Comparison of ENCODE assay signal across 16 mouse cellular contexts in genomic region chr16:59854160-59854717, GRCm38 (mm10).
DNase-seq lines count a peak whose midpoint lies in the region; ATAC-seq and TF ChIP-seq lines count a peak whose summit lies in the region.
"Had no signal": no experiment of that assay in that cellular context is flagged by ENCODE, and none has a peak within 500 bp of the region (broad histone marks: within the 10 kb centered on the region; RNA-seq: fewer than 3 reads in every experiment).

No protein-coding gene starts in this region.

- no peak overlapping the region for H3K9ac ChIP-seq in midbrain, postnatal 0 days (replicated peaks; ENCODE audit: low read length, poor library complexity, severe bottlenecking)
- no peak overlapping the region for H3K9ac ChIP-seq in midbrain, embryonic 16.5 days (ENCODE audit: low read depth, low read length)
- H3K9ac ChIP-seq in forebrain, embryonic 13.5 days, result no peak overlapping the region
- no peak overlapping the region for H3K9ac ChIP-seq in hindbrain, embryonic 15.5 days
- H3K9ac ChIP-seq: embryonic facial prominence, embryonic 13.5 days; heart, embryonic 12.5 days; intestine, embryonic 15.5 days; kidney, embryonic 15.5 days; midbrain, embryonic 15.5 days had no signal

- H3K27me3 ChIP-seq in midbrain, postnatal 0 days (ENCODE audit: insufficient read depth, low read length), result no peaks in the 10 kb centered on the region
- H3K27me3 ChIP-seq in midbrain, embryonic 16.5 days (ENCODE audit: control insufficient read depth, insufficient read depth, low read depth, low read length), result no peaks in the 10 kb centered on the region
- no peaks in the 10 kb centered on the region for H3K27me3 ChIP-seq in forebrain, embryonic 13.5 days
- H3K27me3 ChIP-seq in hindbrain, embryonic 15.5 days, result no peaks in the 10 kb centered on the region
- no peaks in the 10 kb centered on the region for H3K27me3 ChIP-seq in thymus, adult 2 months (ENCODE audit: control insufficient read depth, insufficient read depth, low read length)
- H3K27me3 ChIP-seq: embryonic facial prominence, embryonic 13.5 days; heart, embryonic 12.5 days; intestine, embryonic 15.5 days; kidney, embryonic 15.5 days; midbrain, embryonic 15.5 days had no signal

- no peak for TF ChIP-seq CTCF in midbrain, postnatal 0 days (IDR thresholded peaks at IDR 0.05)
- no peak for TF ChIP-seq CTCF in thymus, adult 2 months (IDR thresholded peaks at IDR 0.05; ENCODE audit: borderline replicate concordance, control insufficient read depth, extremely low read depth, insufficient read depth, low read length, poor library complexity)

- WGBS in midbrain, postnatal 0 days, result 64% methylated on average over 7 of the region's 7 CpGs
- WGBS in midbrain, embryonic 16.5 days, result 54% methylated on average over 7 of the region's 7 CpGs
- WGBS in forebrain, embryonic 13.5 days, result 11% methylated on average over 7 of the region's 7 CpGs
- 48% methylated on average over 7 of the region's 7 CpGs for WGBS in hindbrain, embryonic 15.5 days
- 86% methylated on average over 7 of the region's 7 CpGs for WGBS in thymus, adult 2 months

- no peaks in the 10 kb centered on the region for H3K4me1 ChIP-seq in midbrain, postnatal 0 days (ENCODE audit: insufficient read depth, low read length)
- no peaks in the 10 kb centered on the region for H3K4me1 ChIP-seq in midbrain, embryonic 16.5 days (ENCODE audit: control insufficient read depth, insufficient read depth, low read length)
- H3K4me1 ChIP-seq in forebrain, embryonic 13.5 days, result peaks cover 5% of the 10 kb centered on the region; the same call in 1 of the 2 replicates
- H3K4me1 ChIP-seq in hindbrain, embryonic 15.5 days (replicated peaks), result no peaks in the 10 kb centered on the region
- no peaks in the 10 kb centered on the region for H3K4me1 ChIP-seq in thymus, adult 2 months (replicated peaks; ENCODE audit: control insufficient read depth, insufficient read depth, low read length)
- H3K4me1 ChIP-seq: embryonic facial prominence, embryonic 13.5 days; heart, embryonic 12.5 days; intestine, embryonic 15.5 days; kidney, embryonic 15.5 days; midbrain, embryonic 15.5 days had no signal

- no peaks in the 10 kb centered on the region for H3K9me3 ChIP-seq in midbrain, postnatal 0 days (ENCODE audit: low read length)
- H3K9me3 ChIP-seq in midbrain, embryonic 16.5 days (replicated peaks; ENCODE audit: control insufficient read depth, low read length, poor library complexity, severe bottlenecking), result no peaks in the 10 kb centered on the region
- H3K9me3 ChIP-seq in forebrain, embryonic 13.5 days (replicated peaks), result no peaks in the 10 kb centered on the region
- H3K9me3 ChIP-seq in hindbrain, embryonic 15.5 days, result no peaks in the 10 kb centered on the region
- H3K9me3 ChIP-seq: embryonic facial prominence, embryonic 13.5 days; heart, embryonic 12.5 days; intestine, embryonic 15.5 days; kidney, embryonic 15.5 days; midbrain, embryonic 15.5 days had no signal

- no peak overlapping the region for H3K4me3 ChIP-seq in midbrain, postnatal 0 days (ENCODE audit: low read depth, low read length)
- no peak overlapping the region for H3K4me3 ChIP-seq in midbrain, embryonic 16.5 days (ENCODE audit: low read depth, low read length)
- no peak overlapping the region for H3K4me3 ChIP-seq in forebrain, embryonic 13.5 days
- H3K4me3 ChIP-seq in hindbrain, embryonic 15.5 days, result no peak overlapping the region
- no peak overlapping the region for H3K4me3 ChIP-seq in thymus, adult 2 months (ENCODE audit: control insufficient read depth, insufficient read depth, low read length)
- H3K4me3 ChIP-seq: embryonic facial prominence, embryonic 13.5 days; gastrocnemius, adult 2 months; heart, embryonic 12.5 days; intestine, embryonic 15.5 days; kidney, embryonic 15.5 days; midbrain, embryonic 15.5 days had no signal

- peak; percentile 36 for DNase-seq in midbrain, postnatal 0 days (ENCODE audit: low spot score)
- no peak for DNase-seq in testis, postnatal 10 days (ENCODE audit: low spot score)
- no peak for DNase-seq in thymus, adult 2 months
- DNase-seq in right cerebral cortex, adult 2 months (ENCODE audit: low spot score in 2 of 2), result no peak
- DNase-seq: cerebellum, postnatal 14 days; gastrocnemius, adult 2 months; lung, adult 2 months; lung, postnatal 4 days had no signal

- no peaks in the 10 kb centered on the region for H3K36me3 ChIP-seq in midbrain, postnatal 0 days (ENCODE audit: insufficient read depth, low read length)
- H3K36me3 ChIP-seq in midbrain, embryonic 16.5 days (ENCODE audit: control insufficient read depth, insufficient read depth, low read length), result no peaks in the 10 kb centered on the region
- H3K36me3 ChIP-seq in forebrain, embryonic 13.5 days (ENCODE audit: poor library complexity, severe bottlenecking), result no peaks in the 10 kb centered on the region
- H3K36me3 ChIP-seq in hindbrain, embryonic 15.5 days, result no peaks in the 10 kb centered on the region
- H3K36me3 ChIP-seq in thymus, adult 2 months (ENCODE audit: control insufficient read depth, insufficient read depth, low read length), result no peaks in the 10 kb centered on the region
- H3K36me3 ChIP-seq: embryonic facial prominence, embryonic 13.5 days; heart, embryonic 12.5 days; intestine, embryonic 15.5 days; kidney, embryonic 15.5 days; midbrain, embryonic 15.5 days had no signal

- H3K4me2 ChIP-seq in midbrain, postnatal 0 days (ENCODE audit: low read depth, low read length, poor library complexity, severe bottlenecking), result no peak overlapping the region
- H3K4me2 ChIP-seq in midbrain, embryonic 16.5 days (ENCODE audit: low read length), result no peak overlapping the region
- no peak overlapping the region for H3K4me2 ChIP-seq in forebrain, embryonic 13.5 days
- no peak overlapping the region for H3K4me2 ChIP-seq in hindbrain, embryonic 15.5 days
- H3K4me2 ChIP-seq: embryonic facial prominence, embryonic 13.5 days; heart, embryonic 12.5 days; intestine, embryonic 15.5 days; kidney, embryonic 15.5 days; midbrain, embryonic 15.5 days had no signal

- TF ChIP-seq POLR2A in thymus, adult 2 months (IDR thresholded peaks at IDR 0.05; ENCODE audit: control insufficient read depth, extremely low read depth, insufficient read depth, low read length, poor library complexity), result no peak

- no peak for ATAC-seq in midbrain, postnatal 0 days (ENCODE audit: low FRiP score)
- no peak for ATAC-seq in midbrain, embryonic 16.5 days
- peak; percentile 93 for ATAC-seq in forebrain, embryonic 13.5 days
- peak; percentile 59; the same call in 1 of the 2 replicates for ATAC-seq in hindbrain, embryonic 15.5 days (ENCODE audit: low FRiP score, low read depth)
- ATAC-seq: intestine, embryonic 15.5 days; midbrain, embryonic 15.5 days had no signal

- H3K27ac ChIP-seq in midbrain, postnatal 0 days (ENCODE audit: low read depth, low read length), result no peak overlapping the region
- H3K27ac ChIP-seq in midbrain, embryonic 16.5 days (ENCODE audit: low read length), result no peak overlapping the region
- H3K27ac ChIP-seq in forebrain, embryonic 13.5 days, result no peak overlapping the region
- no peak overlapping the region for H3K27ac ChIP-seq in hindbrain, embryonic 15.5 days (replicated peaks)
- no peak overlapping the region for H3K27ac ChIP-seq in thymus, adult 2 months (ENCODE audit: control insufficient read depth, insufficient read depth, low read length)
- H3K27ac ChIP-seq: embryonic facial prominence, embryonic 13.5 days; gastrocnemius, adult 2 months; intestine, embryonic 15.5 days; kidney, embryonic 15.5 days; midbrain, embryonic 15.5 days had no signal

Comparison
In these comparisons a context has a peak if more than half of its experiments do, and no peak if none do; other contexts are left out.
1. ATAC-seq: peak in forebrain, embryonic 13.5 days (single experiment) and hindbrain, embryonic 15.5 days (single experiment); none in midbrain, postnatal 0 days (single experiment) and midbrain, embryonic 16.5 days (single experiment).